Mouse (Mus musculus): ENCODE measurements around the gene Uck2. TPM values are rescaled to one million over a fixed set of nuclear protein-coding genes. Genes with fewer than 3 reads are reported as not detected.

Uck2 gene
- polyA plus RNA-seq, 1 experiment from 2014 or later, result 58.4 TPM

DNA sequence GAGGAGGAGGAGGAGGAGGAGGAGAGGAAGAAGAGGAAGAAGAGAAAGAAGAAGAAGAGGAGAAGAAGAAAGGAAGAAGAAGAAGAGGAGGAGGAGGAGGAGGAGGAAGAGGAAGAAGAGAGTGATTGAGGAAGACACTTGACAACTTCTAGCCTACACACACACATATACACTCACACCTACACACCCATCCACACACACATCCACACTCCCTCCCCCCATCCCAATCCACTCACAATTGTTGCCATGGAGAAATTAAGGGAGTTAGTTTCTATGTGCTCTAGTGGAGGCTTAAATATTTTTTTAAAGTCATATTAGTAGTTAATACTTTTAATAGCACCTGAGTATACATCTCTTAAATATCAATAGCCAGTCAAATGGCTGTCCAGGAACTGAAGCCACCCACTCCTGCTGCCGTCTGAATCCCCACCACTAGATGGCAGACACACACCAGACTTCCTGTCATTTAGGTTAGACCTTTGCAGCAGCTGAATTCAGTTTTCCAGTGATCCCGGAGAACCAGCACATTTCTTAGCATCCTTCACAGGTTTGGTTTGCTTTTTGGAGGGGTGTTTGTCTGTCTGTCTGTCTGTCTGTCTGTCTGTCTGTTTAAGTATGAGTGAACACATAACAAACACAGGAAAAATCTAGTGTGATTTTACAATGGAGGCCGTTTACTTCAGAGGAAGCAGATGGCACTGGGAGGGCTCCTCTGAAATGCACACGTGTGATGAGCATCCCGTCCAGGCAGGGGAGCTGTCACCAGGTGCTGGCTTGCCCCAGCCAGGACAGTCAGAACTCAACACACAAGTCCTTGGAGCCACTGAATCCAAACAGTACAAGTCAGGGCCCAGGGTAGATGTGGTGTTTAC lies 64.6 kb downstream of the Uck2 start:
- Histone ChIP-seq H3K4me2 (no peak overlapping the region), H3K9me3 (no peaks in the 10 kb centered on the region), H3K4me3 (no peak overlapping the region), H3K36me3 (peaks cover 19% of the 10 kb centered on the region), H3K27ac (no peak overlapping the region), H3K27me3 (no peaks in the 10 kb centered on the region), H3K9ac (no peak overlapping the region), H3K4me1 (replicated peaks) (no peaks in the 10 kb centered on the region)
- 3% methylated on average over 5 of the region's 5 CpGs for WGBS
- peak; percentile 69 for ATAC-seq (ENCODE audit: low FRiP score)

DNA sequence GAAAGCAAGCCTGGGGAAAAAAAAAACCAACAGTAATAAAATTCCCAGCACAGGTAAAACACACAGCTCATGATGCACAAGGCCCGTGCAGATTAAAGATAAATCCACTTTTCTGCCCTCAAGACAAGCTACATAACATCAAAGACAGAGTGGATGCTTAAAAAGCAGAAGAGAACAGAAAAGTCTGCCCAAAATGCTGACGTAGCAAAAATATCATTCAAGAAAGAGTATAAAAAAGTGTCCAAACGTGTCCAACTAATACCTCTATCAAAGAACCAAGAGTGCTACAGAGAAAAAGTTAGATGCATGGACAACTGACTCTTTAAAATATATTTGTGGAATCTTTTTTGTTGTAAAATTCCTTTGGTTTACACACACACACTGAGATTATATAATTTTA lies 69.7 kb downstream of the Uck2 start:
- ATAC-seq (ENCODE audit: low FRiP score), result no peak
- Histone ChIP-seq H3K27ac (no peak overlapping the region), H3K27me3 (no peaks in the 10 kb centered on the region), H3K4me2 (no peak overlapping the region), H3K36me3 (no peaks in the 10 kb centered on the region), H3K4me1 (replicated peaks) (peaks cover 3% of the 10 kb centered on the region; the same call in 1 of the 2 replicates), H3K9me3 (no peaks in the 10 kb centered on the region), H3K9ac (no peak overlapping the region), H3K4me3 (no peak overlapping the region)
- 91% methylated on average over 3 of the region's 3 CpGs for WGBS

DNA sequence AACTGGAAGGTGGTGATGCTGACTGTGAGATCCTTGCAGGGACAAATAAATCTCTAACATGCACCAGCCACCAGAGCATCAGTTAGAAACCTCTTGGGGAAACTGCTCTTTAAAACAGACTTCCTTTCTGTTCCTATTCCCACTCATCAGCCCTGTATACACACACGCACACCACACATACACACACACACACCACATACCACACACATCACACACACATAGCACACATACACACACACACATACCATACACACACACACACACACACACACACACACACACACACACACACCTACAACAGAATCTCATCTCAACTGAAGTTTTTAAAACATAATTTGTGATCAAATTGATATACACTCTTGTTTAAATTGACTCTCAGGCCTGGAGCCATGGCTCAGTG lies 72.4 kb downstream of the Uck2 start:
- no peaks in the 10 kb centered on the region for H3K9me3 ChIP-seq
- no peak overlapping the region for H3K4me3 ChIP-seq
- no peaks in the 10 kb centered on the region for H3K36me3 ChIP-seq
- H3K4me2 ChIP-seq, result no peak overlapping the region
- H3K9ac ChIP-seq, result no peak overlapping the region
- no peaks in the 10 kb centered on the region for H3K27me3 ChIP-seq
- 100% methylated on average over 1 of the region's 1 CpGs for WGBS
- ATAC-seq (ENCODE audit: low FRiP score), result no peak
- H3K27ac ChIP-seq, result no peak overlapping the region
- peaks cover 9% of the 10 kb centered on the region; the same call in 1 of the 2 replicates for H3K4me1 ChIP-seq (replicated peaks)

DNA sequence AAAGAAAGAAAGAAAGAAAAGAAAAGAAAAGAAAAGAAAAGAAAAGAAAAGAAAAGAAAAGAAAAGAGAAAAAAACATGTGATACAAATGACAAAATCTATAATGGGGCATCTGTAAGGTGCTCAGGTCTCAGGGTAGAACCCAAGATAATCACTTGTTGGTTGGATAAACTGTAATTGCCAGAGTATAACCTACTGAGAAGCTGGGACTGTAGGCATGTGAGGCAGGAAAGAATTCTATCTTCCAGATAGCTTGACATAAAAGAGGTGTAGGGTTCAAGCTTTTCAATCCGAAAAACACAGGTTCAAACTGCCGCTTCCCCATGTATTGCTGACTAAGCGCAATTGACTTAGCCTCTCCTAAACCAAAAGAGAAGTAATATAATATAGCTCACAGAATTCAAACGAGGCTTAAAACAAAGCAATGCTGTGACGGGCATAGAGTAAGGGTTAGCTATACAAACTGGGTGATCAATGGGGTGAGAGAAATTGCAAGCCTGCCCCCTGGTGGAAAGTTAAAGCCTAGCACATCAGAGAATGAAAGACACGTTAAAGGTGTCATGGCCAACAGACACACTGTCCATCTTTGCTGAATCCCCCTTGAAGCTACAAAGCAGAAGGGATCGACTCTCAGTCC lies 73.0 kb downstream of the Uck2 start:
- Histone ChIP-seq H3K27me3 (no peaks in the 10 kb centered on the region), H3K4me1 (replicated peaks) (peaks cover 9% of the 10 kb centered on the region; the same call in 1 of the 2 replicates), H3K4me3 (no peak overlapping the region), H3K27ac (no peak overlapping the region), H3K9me3 (no peaks in the 10 kb centered on the region), H3K4me2 (no peak overlapping the region), H3K36me3 (no peaks in the 10 kb centered on the region), H3K9ac (no peak overlapping the region)
- WGBS, result 29% methylated on average over 7 of the region's 7 CpGs
- peak; percentile 83 for ATAC-seq (ENCODE audit: low FRiP score)

DNA sequence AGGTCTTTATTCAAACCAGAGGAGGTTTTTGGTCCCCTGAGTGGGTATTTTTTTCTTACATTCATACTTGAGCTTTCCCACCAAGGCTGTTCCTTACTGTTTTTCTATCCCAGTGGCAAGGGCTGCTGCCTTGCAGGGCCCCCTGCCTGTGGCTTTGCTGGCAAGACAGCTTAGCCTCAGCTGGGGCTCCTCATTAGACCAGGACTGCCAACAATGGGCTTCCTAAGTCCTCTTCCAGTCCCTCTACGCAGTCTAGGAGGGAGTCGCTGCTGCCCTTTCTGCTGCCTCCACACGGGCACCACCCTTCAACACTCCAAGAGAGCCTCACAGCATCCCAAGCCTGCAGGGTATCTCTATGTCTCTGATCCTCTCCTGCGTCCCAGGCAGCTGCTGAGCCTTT lies 76.3 kb downstream of the Uck2 start:
- peaks cover 9% of the 10 kb centered on the region; the same call in 1 of the 2 replicates for H3K4me1 ChIP-seq (replicated peaks)
- no peak for ATAC-seq (ENCODE audit: low FRiP score)
- H3K36me3 ChIP-seq, result no peaks in the 10 kb centered on the region
- H3K4me2 ChIP-seq, result no peak overlapping the region
- no peaks in the 10 kb centered on the region for H3K9me3 ChIP-seq
- no peak overlapping the region for H3K4me3 ChIP-seq
- 41% methylated on average over 4 of the region's 4 CpGs for WGBS
- H3K9ac ChIP-seq, result no peak overlapping the region
- H3K27me3 ChIP-seq, result no peaks in the 10 kb centered on the region
- no peak overlapping the region for H3K27ac ChIP-seq

DNA sequence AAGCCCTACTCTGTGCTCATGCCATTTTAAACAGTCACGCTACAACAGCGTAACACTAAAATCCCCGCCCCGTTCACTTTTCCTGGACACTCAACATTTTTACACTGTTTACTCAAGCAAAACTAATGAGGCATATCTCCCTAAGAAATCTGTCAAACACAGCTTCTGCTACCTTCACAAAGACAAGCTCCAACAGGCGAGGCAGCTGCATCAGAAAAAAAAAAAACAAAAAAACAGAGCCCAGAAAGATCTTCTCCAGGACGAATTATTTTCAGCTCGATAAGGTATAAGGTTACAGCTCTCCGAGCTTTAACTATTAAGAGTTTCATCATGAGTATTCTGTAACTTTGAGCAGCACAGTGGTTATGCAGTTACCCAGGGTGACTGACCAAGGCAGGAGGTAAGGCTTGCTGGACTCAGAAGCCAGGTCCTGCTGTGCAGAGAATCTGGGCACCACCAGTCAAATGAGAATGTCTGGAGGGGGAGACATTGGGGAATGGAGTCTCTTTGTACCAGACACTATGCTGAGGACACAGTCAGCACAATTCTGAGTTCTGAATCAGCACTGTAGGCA lies 79.9 kb downstream of the Uck2 start:
- H3K36me3 ChIP-seq, result no peaks in the 10 kb centered on the region
- H3K4me1 ChIP-seq (replicated peaks), result 0 out of 2 replicates have a peak, but pooled peaks cover 5% of the 10 kb centered on the region
- 74% methylated on average over 8 of the region's 8 CpGs for WGBS
- no peak for ATAC-seq (ENCODE audit: low FRiP score)
- no peaks in the 10 kb centered on the region for H3K9me3 ChIP-seq
- H3K27ac ChIP-seq, result no peak overlapping the region
- H3K4me3 ChIP-seq, result no peak overlapping the region
- H3K9ac ChIP-seq, result no peak overlapping the region
- H3K27me3 ChIP-seq, result no peaks in the 10 kb centered on the region
- no peak overlapping the region for H3K4me2 ChIP-seq

DNA sequence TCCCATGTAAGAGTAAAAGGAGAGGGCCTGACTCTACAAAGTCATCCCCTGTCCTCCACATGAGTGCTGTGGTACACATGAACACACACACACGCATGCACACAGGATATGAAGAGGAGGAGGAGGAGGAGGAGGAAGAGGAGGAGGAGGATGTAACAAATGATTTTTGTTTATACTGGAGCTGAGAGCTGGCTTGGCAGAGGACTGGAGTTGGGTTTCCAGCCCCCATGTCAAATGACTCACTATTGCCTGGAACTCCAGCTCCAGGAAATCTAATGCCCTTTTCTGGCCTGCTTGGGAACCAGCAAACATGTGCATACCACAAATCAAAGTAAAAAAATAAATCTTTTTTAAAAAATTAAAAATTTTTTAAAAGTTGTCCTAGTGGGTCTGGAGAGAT lies 80.7 kb downstream of the Uck2 start:
- 0 out of 2 replicates have a peak, but pooled peaks cover 5% of the 10 kb centered on the region for H3K4me1 ChIP-seq (replicated peaks)
- H3K9me3 ChIP-seq, result no peaks in the 10 kb centered on the region
- H3K4me2 ChIP-seq, result no peak overlapping the region
- no peak overlapping the region for H3K4me3 ChIP-seq
- H3K9ac ChIP-seq, result no peak overlapping the region
- no peaks in the 10 kb centered on the region for H3K27me3 ChIP-seq
- H3K27ac ChIP-seq, result no peak overlapping the region
- no peaks in the 10 kb centered on the region for H3K36me3 ChIP-seq
- ATAC-seq (ENCODE audit: low FRiP score), result no peak
- WGBS, result 85% methylated on average over 1 of the region's 1 CpGs

DNA sequence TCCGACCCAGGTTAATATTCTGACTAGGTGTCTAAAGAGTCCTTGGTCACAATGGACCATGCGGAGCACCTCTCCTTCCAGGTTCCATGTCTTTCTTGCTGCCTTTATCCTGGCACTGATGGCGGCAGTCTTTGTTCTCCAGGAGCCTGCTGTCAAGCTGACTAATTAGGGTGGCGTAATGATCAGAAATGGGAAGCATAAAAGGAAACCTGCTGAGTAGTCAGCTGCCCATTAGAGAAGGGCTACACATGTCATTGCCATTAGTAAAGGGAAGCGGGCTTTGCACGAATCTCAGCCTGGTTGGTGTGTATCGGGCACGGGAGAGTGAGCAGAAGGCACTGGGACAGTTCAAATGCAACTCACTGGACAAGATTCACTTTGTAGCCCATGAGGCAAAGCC lies 90.4 kb downstream of the Uck2 start:
- Histone ChIP-seq H3K9ac (no peak overlapping the region), H3K9me3 (no peaks in the 10 kb centered on the region), H3K4me3 (no peak overlapping the region), H3K4me2 (no peak overlapping the region), H3K36me3 (no peaks in the 10 kb centered on the region), H3K27ac (no peak overlapping the region), H3K4me1 (replicated peaks) (0 out of 2 replicates have a peak, but pooled peaks cover 4% of the 10 kb centered on the region), H3K27me3 (no peaks in the 10 kb centered on the region)
- 34% methylated on average over 8 of the region's 8 CpGs for WGBS
- ATAC-seq (ENCODE audit: low FRiP score), result peak; percentile 57

DNA sequence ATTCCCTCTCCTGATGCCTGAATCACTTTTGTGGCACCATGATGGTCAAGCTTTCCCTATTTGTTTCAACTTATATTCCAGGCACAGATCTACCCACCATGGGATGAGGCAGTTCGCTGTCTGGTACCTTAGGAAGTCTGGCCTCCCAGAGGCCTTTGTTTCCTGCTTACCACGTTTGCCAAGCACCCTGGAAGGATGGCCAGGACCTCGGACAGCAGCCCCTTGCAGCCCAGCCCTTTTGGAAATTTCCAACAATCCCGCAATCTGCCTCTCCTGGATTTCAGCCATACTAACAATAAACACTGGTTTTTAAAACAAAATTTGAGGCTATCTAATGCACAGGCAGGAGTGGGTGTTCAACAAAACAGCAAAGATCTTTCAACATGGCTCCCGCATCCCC lies 97.3 kb downstream of the Uck2 start:
- WGBS, result 50% methylated on average over 5 of the region's 5 CpGs
- H3K36me3 ChIP-seq, result no peaks in the 10 kb centered on the region
- no peaks in the 10 kb centered on the region for H3K9me3 ChIP-seq
- H3K27ac ChIP-seq, result no peak overlapping the region
- no peaks in the 10 kb centered on the region for H3K27me3 ChIP-seq
- no peak for ATAC-seq (ENCODE audit: low FRiP score)
- H3K4me3 ChIP-seq, result no peak overlapping the region
- H3K4me1 ChIP-seq (replicated peaks), result no peaks in the 10 kb centered on the region
- no peak overlapping the region for H3K9ac ChIP-seq
- H3K4me2 ChIP-seq, result no peak overlapping the region

DNA sequence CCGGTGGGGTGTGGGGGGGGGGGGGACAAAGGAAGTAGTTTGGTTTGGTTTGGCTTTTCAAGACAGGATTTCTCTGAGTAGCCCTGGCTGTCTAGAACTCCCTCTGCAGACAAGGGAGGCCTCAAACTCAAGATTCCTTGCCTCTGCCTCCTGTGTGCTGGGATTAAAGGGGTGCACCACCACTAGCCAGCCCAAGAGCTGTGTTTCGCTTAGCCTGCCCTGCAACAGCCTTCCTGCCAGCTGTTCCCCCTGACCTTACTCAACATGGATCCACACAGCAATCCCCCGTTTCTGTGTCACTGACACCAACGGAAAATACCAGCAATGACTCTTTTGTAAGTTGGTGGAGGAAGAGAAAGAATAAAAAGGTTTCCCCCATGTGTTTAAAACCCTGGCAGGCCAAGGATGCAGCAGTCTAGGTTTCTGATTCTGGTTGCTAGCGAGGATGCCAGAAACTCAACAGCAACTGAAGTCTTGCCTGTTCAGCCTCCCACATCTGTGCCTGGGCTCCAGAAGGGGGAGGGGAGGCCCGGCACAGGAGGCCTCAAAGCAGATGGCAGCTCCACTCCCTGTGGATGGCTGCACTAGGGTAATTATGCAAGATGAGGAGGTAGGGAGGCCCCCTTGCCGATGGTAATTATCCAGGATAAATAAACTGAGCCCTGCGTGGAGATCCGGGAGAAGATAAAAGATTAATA lies 103.1 kb downstream of the Uck2 start:
- Histone ChIP-seq H3K4me1 (replicated peaks) (peaks cover 7% of the 10 kb centered on the region), H3K36me3 (no peaks in the 10 kb centered on the region), H3K27ac (peak overlapping the region; percentile 76), H3K27me3 (no peaks in the 10 kb centered on the region), H3K9me3 (no peaks in the 10 kb centered on the region), H3K4me3 (no peak overlapping the region), H3K9ac (no peak overlapping the region), H3K4me2 (no peak overlapping the region)
- WGBS, result 30% methylated on average over 9 of the region's 9 CpGs
- peak; percentile 89 for ATAC-seq (ENCODE audit: low FRiP score)
